Mouse (Mus musculus) megakaryocyte progenitor cell, adult 5-6 weeks (primary cell): ENCODE results near the gene Prdm13. TPM values are rescaled to one million over a fixed set of nuclear protein-coding genes. Genes with fewer than 3 reads are reported as not detected.

Source experiments
- ATAC-seq: replicated peaks from 2 replicates; pipeline ENCODE4 v1.8.0; 2016; ENCODE audit warnings: mild to moderate bottlenecking, moderate TSS enrichment, inconsistent platforms; ENCODE audit not compliant: poor library complexity
- total RNA-seq, 2 experiments: library from RNA; stranded (forward) in 1 of 2; stranded (reverse) in 1 of 2; fragments of 157-497, 149-512 nt in 1 of 2; fragments of 200-1000 nt in 1 of 2; gene quantifications; 2 replicates each; pipeline versions ENCODE4 v1.2.3 to v1.2.4; 2015 to 2017

Gene Prdm13
- total RNA-seq, 2 experiments from 2014 or later: not detected

- no peak for ATAC-seq
Measured at GRCm38 (mm10) chr4:21678101-21678974, 7.4 kb downstream of the Prdm13 start.

GRCm38 (mm10) chr4:21674691-21675090 is 11.1 kb downstream of the Prdm13 start:
- ATAC-seq: no peak

GRCm38 (mm10) chr4:21674042-21674441 is 11.7 kb downstream of the Prdm13 start:
- no peak for ATAC-seq

GRCm38 (mm10) chr4:21665961-21666360 is 19.8 kb downstream of the Prdm13 start:
- no peak for ATAC-seq

GRCm38 (mm10) chr4:21658184-21658583 is 27.6 kb downstream of the Prdm13 start:
- ATAC-seq: no peak

- no peak for ATAC-seq
Measured at GRCm38 (mm10) chr4:21629275-21629583, 56.5 kb downstream of the Prdm13 start.

GRCm38 (mm10) chr4:21628367-21629274 is 57.1 kb downstream of the Prdm13 start:
- ATAC-seq: no peak

Other genes starting within 250 kb of the Prdm13 start
- gene Ccnc, start 41.7 kb upstream of the Prdm13 start, total RNA-seq (2015): 35.2 and 38.4 TPM in 2 replicates
- gene Ccnc, start 41.7 kb upstream of the Prdm13 start, total RNA-seq (2017): 29.7 and 39.3 TPM in 2 replicates
- gene Usp45, start 81.2 kb upstream of the Prdm13 start, total RNA-seq (2015): 19.7 and 22.7 TPM in 2 replicates
- gene Usp45, start 81.2 kb upstream of the Prdm13 start, total RNA-seq (2017): 11.0 and 14.8 TPM in 2 replicates
- 9.5 and 11.7 TPM in 2 replicates for gene Tstd3, start 81.2 kb upstream of the Prdm13 start, total RNA-seq (2015)
- gene Tstd3, start 81.2 kb upstream of the Prdm13 start, total RNA-seq (2017): 7.1 and 13.2 TPM in 2 replicates
- 85.0 and 160 TPM in 2 replicates for gene Pnisr, start 161.6 kb upstream of the Prdm13 start, total RNA-seq (2015)
- 74.3 and 115 TPM in 2 replicates for gene Pnisr, start 161.6 kb upstream of the Prdm13 start, total RNA-seq (2017)
- 4.7 and 8.2 TPM in 2 replicates for gene Coq3, start 193.7 kb upstream of the Prdm13 start, total RNA-seq (2015)
- gene Coq3, start 193.7 kb upstream of the Prdm13 start, total RNA-seq (2017): 10.5 and 14.0 TPM in 2 replicates
- not detected in 2 replicates for gene Faxc, start 245.4 kb upstream of the Prdm13 start, total RNA-seq (2015)
- gene Faxc, start 245.4 kb upstream of the Prdm13 start, total RNA-seq (2017): 0.17 TPM in 1 of 2 replicates, not detected in the other